Mouse (Mus musculus) heart, postnatal 0 days (tissue): ENCODE measurements around the gene Ubox5. TPM values are rescaled to one million over a fixed set of nuclear protein-coding genes. Genes with fewer than 3 reads are reported as not detected.
"Not testable (repeated sequence)": the region's sequence is repeated elsewhere in the genome, so short reads cannot be mapped to it uniquely, and the experiment has no call there.

ENCODE experiments used
- ATAC-seq: fragments of 200-750 bp; cut with Nextera tagmentation; 2 replicates; pipeline ENCODE4 v1.8.0; 2017; ENCODE audit warnings: low read depth, moderate number of reproducible peaks, moderate library complexity; ENCODE audit not compliant: insufficient read depth
- DNase-seq: peaks from one replicate; pipeline ENCODE4 v3.0.0-alpha.2; 2016; ENCODE audit warnings: low spot score
- H3K27ac ChIP-seq: fragments of 300-500 bp; sonication (generic); 2 replicates; pipeline ENCODE4 v1.5.1; 2014; ENCODE audit warnings: low read depth, mild to moderate bottlenecking
- H3K27me3 ChIP-seq: fragments of 300-500 bp; sonication (generic); 2 replicates; pipeline ENCODE4 v1.6.1; 2014; ENCODE audit warnings: low read length, mixed read lengths; ENCODE audit not compliant: control insufficient read depth, insufficient read depth
- H3K36me3 ChIP-seq: fragments of 300-500 bp; sonication (generic); replicated peaks from 2 replicates; pipeline ENCODE4 v1.6.1; 2014; ENCODE audit warnings: low read length, mixed read lengths; ENCODE audit not compliant: control insufficient read depth, insufficient read depth
- H3K4me1 ChIP-seq: fragments of 300-500 bp; sonication (generic); 2 replicates; pipeline ENCODE4 v1.6.1; 2014; ENCODE audit warnings: antibody characterized with exemption; ENCODE audit not compliant: control insufficient read depth, insufficient read depth
- H3K4me2 ChIP-seq: fragments of 300-500 bp; sonication (generic); 2 replicates; pipeline ENCODE4 v1.6.1; 2014; ENCODE audit warnings: low read depth, mild to moderate bottlenecking, low read length, moderate library complexity
- H3K4me3 ChIP-seq: fragments of 300-500 bp; sonication (generic); 2 replicates; pipeline ENCODE4 v1.5.1; 2014; ENCODE audit warnings: low read depth, low read length
- H3K9ac ChIP-seq: fragments of 300-500 bp; sonication (generic); replicated peaks from 2 replicates; pipeline ENCODE4 v1.6.1; 2014; ENCODE audit warnings: low read depth, low read length, mixed read lengths
- H3K9me3 ChIP-seq: fragments of 300-500 bp; sonication (generic); replicated peaks from 2 replicates; pipeline ENCODE4 v1.6.1; 2016; ENCODE audit warnings: low read length; ENCODE audit not compliant: control insufficient read depth
- CTCF ChIP-seq: IDR thresholded peaks from 2 replicates; pipeline ENCODE4 v1.5.1; 2016; ENCODE audit warnings: antibody characterized with exemption, control low read depth, low read depth
- EP300 ChIP-seq: IDR thresholded peaks from 2 replicates; pipeline ENCODE4 v1.6.1; 2016; ENCODE audit warnings: antibody characterized with exemption, low read depth
- WGBS: fragments of 180-500 bp; shearing (Covaris S2); extraction: QIAGEN DNeasy Blood & Tissue Kit; methylation state at CpG from one replicate; pipeline ENCODE4 v1.1.7; 2014; 5-methylcytosine and 5-hydroxymethylcytosine counted together
- polyA plus RNA-seq: library from polyadenylated mRNA; unstranded; fragments of >200 nt; fragmentation: Nextera tagmentation; extraction: Ambion mirVana; gene quantifications from 2 replicates; pipeline ENCODE4 v1.2.1, GENCODE M21; 2015
- total RNA-seq: library from RNA; depleted of rRNA; stranded (reverse); fragments of >200 nt; gene quantifications from 2 replicates; pipeline ENCODE4 v1.2.3, GENCODE M21; 2014; ENCODE audit warnings: low replicate concordance

Ubox5 gene
- total and polyA plus RNA-seq, 2 experiments from 2014 or later: 2.1 to 4.4 TPM

- WGBS: 97% methylated on average over 2 of the region's 2 CpGs
- TF ChIP-seq EP300: no peak
- TF ChIP-seq CTCF: no peak
- Histone ChIP-seq H3K9me3 (no peaks in the 10 kb centered on the region), H3K27ac (no peak overlapping the region), H3K36me3 (peaks cover 57% of the 10 kb centered on the region), H3K4me3 (no peak overlapping the region), H3K4me2 (no peak overlapping the region), H3K9ac (no peak overlapping the region), H3K27me3 (no peaks in the 10 kb centered on the region), H3K4me1 (no peaks in the 10 kb centered on the region)
- no peak for DNase-seq
- no peak for ATAC-seq
Measured at GRCm38 (mm10) chr2:130653303-130653702, 23.5 kb upstream of the Ubox5 start.

- H3K27me3 ChIP-seq, H3K9me3 ChIP-seq, H3K4me3 ChIP-seq, H3K4me2 ChIP-seq, H3K9ac ChIP-seq, H3K27ac ChIP-seq, H3K4me1 ChIP-seq, ATAC-seq, DNase-seq: not testable (repeated sequence)
- H3K36me3 ChIP-seq: peaks cover 17% of the 10 kb centered on the region
- 83% methylated on average over 6 of the region's 6 CpGs for WGBS
Measured at GRCm38 (mm10) chr2:130649028-130649427, 19.2 kb upstream of the Ubox5 start.

GRCm38 (mm10) chr2:130645198-130645597 is 15.4 kb upstream of the Ubox5 start:
- WGBS: 74% methylated on average over 4 of the region's 4 CpGs
- peaks cover 5% of the 10 kb centered on the region; the same call in 1 of the 2 replicates for H3K4me1 ChIP-seq
- no peak overlapping the region for H3K9ac ChIP-seq
- H3K27me3 ChIP-seq: no peaks in the 10 kb centered on the region
- ATAC-seq (no peak), DNase-seq (no peak)
- no peak for TF ChIP-seq CTCF
- no peak for TF ChIP-seq EP300
- H3K36me3 ChIP-seq: no peaks in the 10 kb centered on the region
- H3K4me3 ChIP-seq: no peak overlapping the region
- no peak overlapping the region for H3K4me2 ChIP-seq
- no peak overlapping the region for H3K27ac ChIP-seq
- H3K9me3 ChIP-seq: no peaks in the 10 kb centered on the region

GRCm38 (mm10) chr2:130642684-130643369 is 13.0 kb upstream of the Ubox5 start, which contains the start of gene Lzts3:
TSS of gene Lzts3 (minus strand) at chr2:130642803.
- H3K9me3 ChIP-seq: no peaks in the 10 kb centered on the region
- ATAC-seq: peak; percentile 99
- 0 out of 2 replicates have a peak, but pooled peaks cover 2% of the 10 kb centered on the region for H3K27me3 ChIP-seq
- peak within 1 kb of the TSS; percentile 84 for H3K4me3 ChIP-seq
- peak within 1 kb of the TSS; percentile 34; the same call in 1 of the 2 replicates for H3K27ac ChIP-seq
- no peaks in the 10 kb centered on the region for H3K36me3 ChIP-seq
- peaks cover 5% of the 10 kb centered on the region; the same call in 1 of the 2 replicates for H3K4me1 ChIP-seq
- DNase-seq: peak; percentile 89
- 4% methylated on average over 37 of the region's 40 CpGs for WGBS
- peak within 1 kb of the TSS; percentile 100 for H3K4me2 ChIP-seq
- peak within 1 kb of the TSS; percentile 63 for H3K9ac ChIP-seq
- TF ChIP-seq EP300 (no peak), CTCF (no peak)

GRCm38 (mm10) chr2:130642197-130642660 is 12.4 kb upstream of the Ubox5 start:
- peak overlapping the region; percentile 34; the same call in 1 of the 2 replicates for H3K27ac ChIP-seq

More at GRCm38 (mm10) chr2:130642197-130642660, 12.4 kb upstream of the Ubox5 start:
- H3K4me2 ChIP-seq: peak overlapping the region; percentile 100
- H3K27me3 ChIP-seq: 0 out of 2 replicates have a peak, but pooled peaks cover 4% of the 10 kb centered on the region
- TF ChIP-seq CTCF (no peak), EP300 (no peak)
- no peaks in the 10 kb centered on the region for H3K36me3 ChIP-seq
- ATAC-seq (peak; percentile 15; the same call in 1 of the 2 replicates), DNase-seq (no peak)
- H3K9me3 ChIP-seq: no peaks in the 10 kb centered on the region
- WGBS: under 1% methylated on average over 23 of the region's 27 CpGs
- H3K4me3 ChIP-seq: peak overlapping the region; percentile 84
- peak overlapping the region; percentile 63 for H3K9ac ChIP-seq
- peaks cover 5% of the 10 kb centered on the region; the same call in 1 of the 2 replicates for H3K4me1 ChIP-seq
